Mouse (Mus musculus) heart, postnatal 0 days (tissue): ENCODE measurements around the gene Rufy4. TPM values are rescaled to one million over a fixed set of nuclear protein-coding genes. Genes with fewer than 3 reads are reported as not detected.

ENCODE experiments used
- ATAC-seq: fragments of 200-750 bp; cut with Nextera tagmentation; 2 replicates; pipeline ENCODE4 v1.8.0; 2017; ENCODE audit warnings: low read depth, moderate number of reproducible peaks, moderate library complexity; ENCODE audit not compliant: insufficient read depth
- DNase-seq: peaks from one replicate; pipeline ENCODE4 v3.0.0-alpha.2; 2016; ENCODE audit warnings: low spot score
- H3K27ac ChIP-seq: fragments of 300-500 bp; sonication (generic); 2 replicates; pipeline ENCODE4 v1.5.1; 2014; ENCODE audit warnings: low read depth, mild to moderate bottlenecking
- H3K27me3 ChIP-seq: fragments of 300-500 bp; sonication (generic); 2 replicates; pipeline ENCODE4 v1.6.1; 2014; ENCODE audit warnings: low read length, mixed read lengths; ENCODE audit not compliant: control insufficient read depth, insufficient read depth
- H3K36me3 ChIP-seq: fragments of 300-500 bp; sonication (generic); replicated peaks from 2 replicates; pipeline ENCODE4 v1.6.1; 2014; ENCODE audit warnings: low read length, mixed read lengths; ENCODE audit not compliant: control insufficient read depth, insufficient read depth
- H3K4me1 ChIP-seq: fragments of 300-500 bp; sonication (generic); 2 replicates; pipeline ENCODE4 v1.6.1; 2014; ENCODE audit warnings: antibody characterized with exemption; ENCODE audit not compliant: control insufficient read depth, insufficient read depth
- H3K4me2 ChIP-seq: fragments of 300-500 bp; sonication (generic); 2 replicates; pipeline ENCODE4 v1.6.1; 2014; ENCODE audit warnings: low read depth, mild to moderate bottlenecking, low read length, moderate library complexity
- H3K4me3 ChIP-seq: fragments of 300-500 bp; sonication (generic); 2 replicates; pipeline ENCODE4 v1.5.1; 2014; ENCODE audit warnings: low read depth, low read length
- H3K9ac ChIP-seq: fragments of 300-500 bp; sonication (generic); replicated peaks from 2 replicates; pipeline ENCODE4 v1.6.1; 2014; ENCODE audit warnings: low read depth, low read length, mixed read lengths
- H3K9me3 ChIP-seq: fragments of 300-500 bp; sonication (generic); replicated peaks from 2 replicates; pipeline ENCODE4 v1.6.1; 2016; ENCODE audit warnings: low read length; ENCODE audit not compliant: control insufficient read depth
- CTCF ChIP-seq: IDR thresholded peaks from 2 replicates; pipeline ENCODE4 v1.5.1; 2016; ENCODE audit warnings: antibody characterized with exemption, control low read depth, low read depth
- EP300 ChIP-seq: IDR thresholded peaks from 2 replicates; pipeline ENCODE4 v1.6.1; 2016; ENCODE audit warnings: antibody characterized with exemption, low read depth
- WGBS: fragments of 180-500 bp; shearing (Covaris S2); extraction: QIAGEN DNeasy Blood & Tissue Kit; methylation state at CpG from one replicate; pipeline ENCODE4 v1.1.7; 2014; 5-methylcytosine and 5-hydroxymethylcytosine counted together
- polyA plus RNA-seq: library from polyadenylated mRNA; unstranded; fragments of >200 nt; fragmentation: Nextera tagmentation; extraction: Ambion mirVana; gene quantifications from 2 replicates; pipeline ENCODE4 v1.2.1, GENCODE M21; 2015
- total RNA-seq: library from RNA; depleted of rRNA; stranded (reverse); fragments of >200 nt; gene quantifications from 2 replicates; pipeline ENCODE4 v1.2.3, GENCODE M21; 2014; ENCODE audit warnings: low replicate concordance

Gene Rufy4
- total and polyA plus RNA-seq, 2 experiments from 2014 or later = 0.37 TPM; not detected in 1

GRCm38 (mm10) chr1:74113071-74113470, 12.3 kb upstream of the Rufy4 start:
- Histone ChIP-seq H3K4me2 (no peak overlapping the region), H3K4me1 (peaks cover 25% of the 10 kb centered on the region), H3K36me3 (no peaks in the 10 kb centered on the region), H3K9me3 (no peaks in the 10 kb centered on the region), H3K9ac (0 out of 2 replicates have a peak overlapping the region, but pooled peaks have one; percentile 13), H3K27me3 (no peaks in the 10 kb centered on the region), H3K27ac (peak overlapping the region; percentile 65), H3K4me3 (no peak overlapping the region)
- DNase-seq (no peak), ATAC-seq (no peak)
- TF ChIP-seq CTCF = no peak
- TF ChIP-seq EP300 = no peak
- WGBS = 29% methylated on average over 3 of the region's 3 CpGs

GRCm38 (mm10) chr1:74117876-74118275, 7.5 kb upstream of the Rufy4 start:
- DNase-seq (no peak), ATAC-seq (no peak)
- peaks cover 49% of the 10 kb centered on the region for H3K4me1 ChIP-seq
- H3K27me3 ChIP-seq = no peaks in the 10 kb centered on the region
- no peak for TF ChIP-seq CTCF
- TF ChIP-seq EP300 = no peak
- WGBS = 76% methylated on average over 6 of the region's 6 CpGs
- no peak overlapping the region for H3K4me3 ChIP-seq
- H3K9ac ChIP-seq = no peak overlapping the region
- H3K9me3 ChIP-seq = no peaks in the 10 kb centered on the region
- no peak overlapping the region for H3K4me2 ChIP-seq
- H3K27ac ChIP-seq = no peak overlapping the region
- no peaks in the 10 kb centered on the region for H3K36me3 ChIP-seq

GRCm38 (mm10) chr1:74119115-74119514, 6.2 kb upstream of the Rufy4 start:
- ATAC-seq = peak; percentile 62
- Histone ChIP-seq H3K27ac (peak overlapping the region; percentile 40), H3K36me3 (no peaks in the 10 kb centered on the region), H3K9me3 (no peaks in the 10 kb centered on the region), H3K4me2 (no peak overlapping the region), H3K9ac (no peak overlapping the region), H3K4me3 (no peak overlapping the region), H3K4me1 (peaks cover 51% of the 10 kb centered on the region), H3K27me3 (no peaks in the 10 kb centered on the region)
- TF ChIP-seq EP300 = no peak
- TF ChIP-seq CTCF = no peak
- WGBS = 77% methylated on average over 1 of the region's 1 CpGs
- peak; percentile 57 for DNase-seq

GRCm38 (mm10) chr1:74121138-74121537, 4.2 kb upstream of the Rufy4 start:
- Histone ChIP-seq H3K27me3 (no peaks in the 10 kb centered on the region), H3K4me1 (peaks cover 55% of the 10 kb centered on the region), H3K36me3 (no peaks in the 10 kb centered on the region), H3K9ac (no peak overlapping the region), H3K4me3 (no peak overlapping the region), H3K9me3 (no peaks in the 10 kb centered on the region), H3K27ac (peak overlapping the region; percentile 60; the same call in 1 of the 2 replicates), H3K4me2 (no peak overlapping the region)
- ATAC-seq = no peak
- 73% methylated on average over 7 of the region's 7 CpGs for WGBS
- DNase-seq = no peak
- TF ChIP-seq EP300 = no peak
- no peak for TF ChIP-seq CTCF

- Histone ChIP-seq H3K27ac (peak overlapping the region; percentile 60), H3K4me2 (0 out of 2 replicates have a peak overlapping the region, but pooled peaks have one; percentile 2)
These were observed 3.3 kb upstream of the Rufy4 start for GRCm38 (mm10) chr1:74121821-74122576.

GRCm38 (mm10) chr1:74123215-74123614, 2.1 kb upstream of the Rufy4 start:
- no peak for ATAC-seq
- Histone ChIP-seq H3K27ac (no peak overlapping the region), H3K4me2 (peak overlapping the region; percentile 95), H3K4me1 (peaks cover 52% of the 10 kb centered on the region), H3K9ac (no peak overlapping the region), H3K4me3 (peak overlapping the region; percentile 66), H3K27me3 (no peaks in the 10 kb centered on the region), H3K9me3 (no peaks in the 10 kb centered on the region), H3K36me3 (no peaks in the 10 kb centered on the region)
- WGBS = 53% methylated on average over 8 of the region's 8 CpGs
- no peak; the same call in 1 of the 2 replicates for TF ChIP-seq CTCF
- no peak for TF ChIP-seq EP300
- no peak for DNase-seq

More at GRCm38 (mm10) chr1:74121821-74122576, 3.3 kb upstream of the Rufy4 start:
- no peak overlapping the region for H3K9ac ChIP-seq
- 24% methylated on average over 9 of the region's 9 CpGs for WGBS
- H3K36me3 ChIP-seq = no peaks in the 10 kb centered on the region
- H3K9me3 ChIP-seq = no peaks in the 10 kb centered on the region
- ATAC-seq = peak; percentile 37
- no peak overlapping the region for H3K4me3 ChIP-seq
- peaks cover 55% of the 10 kb centered on the region for H3K4me1 ChIP-seq
- no peaks in the 10 kb centered on the region for H3K27me3 ChIP-seq
- TF ChIP-seq EP300 (no peak), CTCF (no peak)
- peak; percentile 62 for DNase-seq
